Mouse (Mus musculus) monocyte, adult 5-6 weeks (primary cell): ENCODE results near the gene Gmfg. TPM values are rescaled to one million over a fixed set of nuclear protein-coding genes. Genes with fewer than 3 reads are reported as not detected.
A peak's percentile ranks its signal among the peaks of the same experiment; 100 is the strongest.

Source experiments
- ATAC-seq: fragments of 153-309, 156-312 bp; replicated peaks from 2 replicates; pipeline ENCODE4 v1.8.0; 2017; ENCODE audit warnings: mild to moderate bottlenecking; ENCODE audit not compliant: low TSS enrichment, insufficient number of reproducible peaks, severe bottlenecking, poor library complexity, low FRiP score
- total RNA-seq: library from RNA; stranded (forward); fragments of 200-1000, 200-491, 200-594 nt; gene quantifications from 3 replicates; pipeline ENCODE4 v1.2.3, GENCODE M21; 2017

The Gmfg gene
- total RNA-seq, 1 experiment from 2014 or later, result 637 TPM

GRCm38 (mm10) chr7:28466721-28467212 lies 29.5 kb downstream of the Gmfg start:
- ATAC-seq, result no peak

DNA sequence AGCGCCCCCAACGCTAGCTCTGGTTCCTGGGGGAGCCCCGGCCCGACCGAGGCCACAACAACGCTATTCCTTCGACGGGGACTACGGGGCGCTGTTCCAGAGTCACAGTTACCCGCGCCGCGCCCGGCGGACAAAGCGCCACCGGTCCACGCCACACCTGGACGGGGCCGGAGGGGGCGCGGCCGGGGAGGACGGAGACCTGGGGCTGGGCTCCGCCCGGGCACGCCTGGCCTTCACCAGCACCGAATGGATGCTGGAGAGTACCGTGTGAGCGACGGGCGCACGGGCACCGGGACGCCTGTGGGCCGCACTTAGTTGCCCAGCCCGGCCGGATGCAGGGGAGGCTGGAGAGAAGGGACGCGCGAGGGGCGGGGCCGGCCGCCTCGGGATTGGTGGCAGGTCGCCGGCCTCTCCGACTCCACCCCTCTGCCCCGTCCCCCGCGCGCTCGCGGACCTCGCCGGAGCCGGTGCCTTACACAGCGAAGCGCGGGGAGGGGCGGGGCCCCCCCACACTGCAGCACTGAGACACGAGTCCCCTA lies 30.0 kb downstream of the Gmfg start:
- no peak for ATAC-seq

- no peak for ATAC-seq
Measured at GRCm38 (mm10) chr7:28476191-28476590, 38.9 kb downstream of the Gmfg start.

DNA sequence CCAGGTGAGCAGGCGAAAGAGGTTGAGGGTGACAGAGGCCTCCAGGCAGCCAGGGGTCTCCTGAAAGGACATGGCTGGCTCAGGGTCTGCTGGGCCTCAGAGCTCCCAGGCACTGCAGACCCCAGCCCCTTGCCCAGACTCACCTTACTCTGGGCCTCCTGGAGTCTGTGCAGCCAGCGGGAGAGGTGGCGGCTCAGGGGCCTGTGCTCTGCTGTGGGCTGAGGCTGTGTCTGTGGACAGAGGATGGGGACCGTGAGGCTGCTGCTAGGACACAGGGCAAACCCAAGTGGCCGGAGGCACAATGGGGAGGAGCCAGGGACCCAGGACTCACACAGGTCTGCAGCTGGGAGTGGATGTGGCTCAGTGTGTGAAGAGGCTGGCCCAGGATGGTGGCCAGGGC lies 40.1 kb downstream of the Gmfg start:
- no peak for ATAC-seq

GRCm38 (mm10) chr7:28478854-28479253 lies 41.6 kb downstream of the Gmfg start:
- ATAC-seq, result no peak

- ATAC-seq, result no peak
Measured at GRCm38 (mm10) chr7:28482854-28483253, 45.6 kb downstream of the Gmfg start.

- no peak for ATAC-seq
Measured at GRCm38 (mm10) chr7:28484192-28484591, 46.9 kb downstream of the Gmfg start.

GRCm38 (mm10) chr7:28488030-28488491 lies 50.8 kb downstream of the Gmfg start:
- ATAC-seq, result no peak

GRCm38 (mm10) chr7:28490410-28490809 lies 53.2 kb downstream of the Gmfg start:
- ATAC-seq, result peak; percentile 47; the same call in 1 of the 2 replicates

DNA sequence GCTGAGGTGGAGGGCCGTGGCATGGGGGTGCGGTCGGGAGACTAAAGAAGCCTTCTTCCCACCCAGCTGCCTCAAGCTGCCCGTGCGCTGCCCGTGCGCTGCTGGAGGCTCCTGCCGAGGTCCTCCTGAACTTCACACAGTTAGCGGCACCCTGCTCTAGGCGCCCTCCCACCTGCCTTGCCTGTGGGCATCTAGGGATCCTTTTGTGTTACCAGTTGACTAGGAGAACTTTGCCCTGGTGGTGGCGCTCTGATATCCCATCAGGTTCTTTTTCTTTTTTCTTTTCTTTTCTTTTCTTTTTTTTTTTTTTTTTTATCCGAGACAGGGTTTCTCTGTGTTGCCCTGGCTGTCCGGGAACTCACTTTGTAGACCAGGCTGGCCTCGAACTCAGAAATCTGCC lies 53.7 kb downstream of the Gmfg start:
- ATAC-seq, result no peak

DNA sequence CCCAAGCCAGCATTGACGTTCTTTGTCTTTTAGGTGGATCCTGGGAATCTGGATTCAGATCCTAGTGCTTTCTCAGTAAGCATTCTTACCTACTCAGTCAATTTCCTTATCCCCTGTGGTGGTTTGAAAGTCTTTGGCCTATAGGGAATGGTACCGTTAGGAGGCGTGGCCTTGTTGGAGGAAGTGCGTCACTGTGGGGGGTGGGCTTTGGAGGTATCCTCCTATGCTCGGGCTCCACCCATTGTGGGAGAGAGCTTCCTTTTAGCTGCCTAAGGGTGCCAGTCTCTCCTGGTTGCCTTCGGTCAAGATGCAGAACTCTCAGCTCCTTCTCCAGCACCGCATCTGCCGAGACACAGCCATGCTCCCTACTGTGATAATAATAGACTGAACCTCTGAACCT lies 55.1 kb downstream of the Gmfg start:
- no peak for ATAC-seq

DNA sequence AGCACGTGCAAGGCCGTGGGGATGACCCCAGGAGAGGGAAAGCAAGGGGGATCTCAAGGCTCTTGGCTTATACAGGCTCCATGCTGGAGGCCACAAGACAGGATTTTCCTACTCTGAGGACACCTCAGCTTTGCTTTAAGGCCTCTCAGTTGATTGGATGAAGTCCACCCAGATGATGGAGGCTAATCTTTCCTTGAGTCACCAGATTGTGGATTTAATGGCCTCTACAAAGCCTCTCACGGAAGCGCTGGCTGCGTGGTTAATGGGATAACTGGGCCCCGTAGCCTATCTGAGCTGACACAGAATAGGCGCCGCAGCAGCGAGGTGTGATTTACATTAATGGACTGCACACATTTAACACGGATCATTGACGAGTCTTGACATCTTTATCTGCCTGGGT lies 58.2 kb downstream of the Gmfg start:
- no peak for ATAC-seq

Other genes with a start within 250 kb of the Gmfg start
- gene Eid2, start 169.6 kb upstream of the Gmfg start, total RNA-seq, result 0.29 to 0.39 TPM in 2 of 3 replicates, not detected in the other
- 6.0 to 10.2 TPM (median 7.5 TPM) in 3 replicates for gene Eid2b, start 159.7 kb upstream of the Gmfg start, total RNA-seq
- not detected in 3 replicates for gene Selenov, start 146.3 kb upstream of the Gmfg start, total RNA-seq
- gene Dll3, start 135.2 kb upstream of the Gmfg start, total RNA-seq, result not detected in 3 replicates
- 12.4 to 37.0 TPM (median 19.8 TPM) in 3 replicates for gene Timm50, start 125.4 kb upstream of the Gmfg start, total RNA-seq
- 118 to 138 TPM (median 122 TPM) in 3 replicates for gene Supt5, start 98.7 kb upstream of the Gmfg start, total RNA-seq
- 691 to 731 TPM (median 723 TPM) in 3 replicates for gene Rps16, start 86.8 kb upstream of the Gmfg start, total RNA-seq
- 8.4 to 13.1 TPM (median 12.7 TPM) in 3 replicates for gene Plekhg2, start 64.8 kb upstream of the Gmfg start, total RNA-seq
- 140 to 403 TPM (median 154 TPM) in 3 replicates for gene Zfp36, start 57.2 kb upstream of the Gmfg start, total RNA-seq
- 6.9 to 12.3 TPM (median 12.0 TPM) in 3 replicates for gene Med29, start 44.7 kb upstream of the Gmfg start, total RNA-seq
- gene Paf1, start 44.5 kb upstream of the Gmfg start, total RNA-seq, result 162 to 264 TPM (median 189 TPM) in 3 replicates
- 0.78 to 1.3 TPM in 2 of 3 replicates, not detected in the other for gene Lrfn1, start 14.5 kb downstream of the Gmfg start, total RNA-seq
- not detected in 3 replicates for gene Ifnl2, start 73.0 kb downstream of the Gmfg start, total RNA-seq
- not detected in 3 replicates for gene Ifnl3, start 85.4 kb downstream of the Gmfg start, total RNA-seq
- gene Sycn, start 103.4 kb downstream of the Gmfg start, total RNA-seq, result not detected in 3 replicates
- not detected in 3 replicates for gene Nccrp1, start 109.8 kb downstream of the Gmfg start, total RNA-seq
- gene Samd4b, start 160.7 kb downstream of the Gmfg start, total RNA-seq, result 7.1 to 11.4 TPM (median 10.1 TPM) in 3 replicates
- gene Pak4, start 160.7 kb downstream of the Gmfg start, total RNA-seq, result 3.8 to 7.5 TPM (median 4.7 TPM) in 3 replicates
- not detected in 3 replicates for gene Acp7, start 193.9 kb downstream of the Gmfg start, total RNA-seq